Comparison of ENCODE assay signal across 8 mouse cellular contexts in genomic region chr12:76961932-76962891, GRCm38 (mm10). TPM values are rescaled to one million over a fixed set of nuclear protein-coding genes. Genes with fewer than 3 reads are reported as not detected.
DNase-seq lines count a peak whose midpoint lies in the region; ATAC-seq and TF ChIP-seq lines count a peak whose summit lies in the region.

Gene Max (minus strand): TSS chr12:76962201.

- TF ChIP-seq POLR2A in cortical plate, adult 2 months (IDR thresholded peaks at IDR 0.05; ENCODE audit: extremely low read depth, insufficient read depth, low read length), result peak; percentile 87

- ATAC-seq in activated CD4-positive, CD25-positive, alpha-beta regulatory T cell, adult 4 months, result peak; percentile 89

- no peaks in the 10 kb centered on the region for H3K27me3 ChIP-seq in megakaryocyte, embryonic 14.5 days (replicated peaks)

- no peaks in the 10 kb centered on the region; the same call in none of the 2 replicates for H3K4me1 ChIP-seq in cortical plate, adult 2 months (ENCODE audit: control insufficient read depth, insufficient read depth, low read length)
- peaks cover 69% of the 10 kb centered on the region for H3K4me1 ChIP-seq in megakaryocyte, embryonic 14.5 days

- peak within 1 kb of the TSS; percentile 35 for H3K27ac ChIP-seq in cortical plate, adult 2 months (ENCODE audit: insufficient read depth, low read length)

- DNase-seq in gastrocnemius, adult 8-10 months (ENCODE audit: low spot score in 2 of 2), result peak; percentile 99
- DNase-seq in hindlimb bud, embryonic 11.5 days (ENCODE audit: extremely low spot score, low read depth, low spot score), result peak; percentile 96
- peak; percentile 96 to 100 for DNase-seq in left cerebral cortex, adult 8-10 months (ENCODE audit: low spot score in 2 of 2)
- DNase-seq in right cerebral cortex, postnatal 10 days (ENCODE audit: low spot score in 2 of 2), result peak; percentile 100
- DNase-seq in urinary bladder, postnatal 25 days (ENCODE audit: low spot score), result peak; percentile 94

- peaks cover 31% of the 10 kb centered on the region for H3K36me3 ChIP-seq in megakaryocyte, embryonic 14.5 days (replicated peaks; ENCODE audit: low read length)

- no peaks in the 10 kb centered on the region for H3K9me3 ChIP-seq in megakaryocyte, embryonic 14.5 days

- no peak for TF ChIP-seq CTCF in cortical plate, adult 2 months (IDR thresholded peaks at IDR 0.05; ENCODE audit: extremely low read depth, insufficient read depth, low read length)

- H3K4me3 ChIP-seq in cortical plate, adult 2 months (ENCODE audit: insufficient read depth, low read length), result peak within 1 kb of the TSS; percentile 65
- peak within 1 kb of the TSS; percentile 100 for H3K4me3 ChIP-seq in megakaryocyte, embryonic 14.5 days (replicated peaks)

RNA-seq across cellular contexts. Expression of gene Max, which starts in this region (rescaled TPM):
- 10 to 100 TPM; 75.9 to 95.3 TPM for polyA plus RNA-seq in activated CD4-positive, CD25-positive, alpha-beta regulatory T cell, adult 4 months (2017; shearing (Covaris generic))
- polyA plus RNA-seq in cortical plate, adult 2 months (2012; rRNA removed), result 49.5 and 52.8 TPM in 2 replicates
- total RNA-seq in gastrocnemius, adult 8-10 months (2022), result 10 to 100 TPM; 27.0 to 40.6 (median 31.6) TPM
- 10 to 100 TPM; 77.6 to 91.1 (median 82.8) TPM for total RNA-seq in left cerebral cortex, adult 8-10 months (2022)
- 114 and 143 TPM in 2 replicates for polyA plus RNA-seq in megakaryocyte, embryonic 14.5 days (2012; ENCODE audit: insufficient read depth, low replicate concordance)

Comparison
In these comparisons a context has a peak if more than half of its experiments do, and no peak if none do; other contexts are left out.
1. Peak in every context shown above with its lines: DNase-seq, ATAC-seq, H3K4me3 ChIP-seq and H3K27ac ChIP-seq.